Mouse (Mus musculus) olfactory bulb, adult 2 months (tissue): ENCODE data around the gene Lrrc15. TPM values are rescaled to one million over a fixed set of nuclear protein-coding genes. Genes with fewer than 3 reads are reported as not detected.
A peak's percentile ranks its signal among the peaks of the same experiment; 100 is the strongest.

Experiments used
- H3K27ac ChIP-seq: fragments of 200-500 bp; 2 replicates; pipeline ENCODE4 v1.5.1; 2012; ENCODE audit warnings: low read depth, low read length; ENCODE audit not compliant: insufficient read depth
- H3K4me1 ChIP-seq: fragments of 200-500 bp; 2 replicates; pipeline ENCODE4 v1.6.1; 2012; ENCODE audit warnings: low read length; ENCODE audit not compliant: control insufficient read depth, insufficient read depth
- H3K4me3 ChIP-seq: fragments of 200-500 bp; 2 replicates; pipeline ENCODE4 v1.5.1; 2012; ENCODE audit warnings: mild to moderate bottlenecking, low read depth, low read length, moderate library complexity; ENCODE audit not compliant: insufficient read depth
- CTCF ChIP-seq: fragments of 200-500 bp; IDR thresholded peaks from 2 replicates; pipeline ENCODE4 v1.5.1; 2012; ENCODE audit warnings: low read depth, mild to moderate bottlenecking, low read length, moderate library complexity; ENCODE audit not compliant: insufficient read depth
- POLR2A ChIP-seq: fragments of 200-500 bp; IDR thresholded peaks from 2 replicates; pipeline ENCODE4 v1.6.1; 2012; ENCODE audit warnings: mild to moderate bottlenecking, low read depth, low read length, moderate library complexity; ENCODE audit not compliant: insufficient read depth
- WGBS: fragments of 180-500 bp; shearing (Covaris S2); methylation state at CpG from one replicate; pipeline ENCODE4 v1.1.7; 2018; 5-methylcytosine and 5-hydroxymethylcytosine counted together
- polyA plus RNA-seq: library from polyadenylated mRNA; stranded (reverse); fragments of >200 nt; gene quantifications from 2 replicates; pipeline ENCODE4 v1.2.4, GENCODE M21; 2012; ENCODE audit warnings: low replicate concordance; ENCODE audit not compliant: missing spikeins, insufficient read depth, insufficient read length

Gene Lrrc15
- not detected in 2 replicates for polyA plus RNA-seq

GRCm38 (mm10) chr16:30282844-30283495, at the start of gene Lrrc15:
Gene Lrrc15 (minus strand): TSS chr16:30283256.
- no peak within 1 kb of the TSS for H3K27ac ChIP-seq
- H3K4me1 ChIP-seq, result peaks cover 25% of the 10 kb centered on the region
- H3K4me3 ChIP-seq, result no peak within 1 kb of the TSS
- 15% methylated on average over 34 of the region's 34 CpGs for WGBS
- TF ChIP-seq POLR2A, result no peak
- no peak for TF ChIP-seq CTCF

GRCm38 (mm10) chr16:30314236-30314635, 31.2 kb upstream of the Lrrc15 start:
- TF ChIP-seq CTCF (no peak), POLR2A (no peak)
- no peak overlapping the region for H3K27ac ChIP-seq
- H3K4me3 ChIP-seq, result no peak overlapping the region
- H3K4me1 ChIP-seq, result peaks cover 4% of the 10 kb centered on the region

- Histone ChIP-seq H3K27ac (no peak within 1 kb of the TSS), H3K4me3 (peak within 1 kb of the TSS; percentile 11; the same call in 1 of the 2 replicates), H3K4me1 (peaks cover 15% of the 10 kb centered on the region)
- no peak for TF ChIP-seq POLR2A
- no peak for TF ChIP-seq CTCF
Measured at GRCm38 (mm10) chr16:30310647-30311046, 27.6 kb upstream of the Lrrc15 start, which contains the start of gene Gp5. Gene Gp5 (minus strand): TSS chr16:30310779.

- H3K4me1 ChIP-seq, result peaks cover 15% of the 10 kb centered on the region
Measured at GRCm38 (mm10) chr16:30310171-30310515, 27.1 kb upstream of the Lrrc15 start.

GRCm38 (mm10) chr16:30309395-30310170, 26.5 kb upstream of the Lrrc15 start:
- no peak overlapping the region for H3K27ac ChIP-seq
- H3K4me1 ChIP-seq, result peaks cover 15% of the 10 kb centered on the region
- TF ChIP-seq POLR2A, result no peak
- TF ChIP-seq CTCF, result no peak
- WGBS, result 18% methylated on average over 34 of the region's 34 CpGs
- H3K4me3 ChIP-seq, result peak overlapping the region; percentile 11; the same call in 1 of the 2 replicates

More at GRCm38 (mm10) chr16:30310171-30310515, 27.1 kb upstream of the Lrrc15 start:
- Histone ChIP-seq H3K27ac (no peak overlapping the region), H3K4me3 (no peak overlapping the region)
- TF ChIP-seq CTCF (no peak), POLR2A (no peak)
- WGBS, result 88% methylated on average over 8 of the region's 8 CpGs

- H3K4me1 ChIP-seq, result peaks cover 15% of the 10 kb centered on the region
- TF ChIP-seq CTCF (peak; percentile 5; the same call in 1 of the 2 replicates), POLR2A (0 out of 2 replicates have a peak, but pooled peaks have one; percentile 11)
- WGBS, result 1% methylated on average over 72 of the region's 72 CpGs
- H3K4me3 ChIP-seq, result peak overlapping the region; percentile 56
- H3K27ac ChIP-seq, result no peak overlapping the region
Measured at GRCm38 (mm10) chr16:30308616-30309394, 25.7 kb upstream of the Lrrc15 start.

GRCm38 (mm10) chr16:30307961-30308615, 25.0 kb upstream of the Lrrc15 start:
- no peak overlapping the region for H3K27ac ChIP-seq
- WGBS, result 32% methylated on average over 29 of the region's 29 CpGs

GRCm38 (mm10) chr16:30307306-30307705, 24.2 kb upstream of the Lrrc15 start:
- H3K4me3 ChIP-seq, result no peak overlapping the region
- no peak for TF ChIP-seq CTCF
- TF ChIP-seq POLR2A, result no peak
- H3K27ac ChIP-seq, result no peak overlapping the region
- H3K4me1 ChIP-seq, result peaks cover 15% of the 10 kb centered on the region
- 78% methylated on average over 12 of the region's 12 CpGs for WGBS

More at GRCm38 (mm10) chr16:30307961-30308615, 25.0 kb upstream of the Lrrc15 start:
- peaks cover 15% of the 10 kb centered on the region for H3K4me1 ChIP-seq
- peak overlapping the region; percentile 56 for H3K4me3 ChIP-seq
- TF ChIP-seq POLR2A (no peak), CTCF (no peak)
